Mouse (Mus musculus) G1E (cell line): ENCODE measurements around the gene Col25a1. TPM values are rescaled to one million over a fixed set of nuclear protein-coding genes. Genes with fewer than 3 reads are reported as not detected.

Experiments
- ATAC-seq: 2 replicates; pipeline ENCODE4 v1.8.0; 2016; ENCODE audit warnings: mild to moderate bottlenecking; ENCODE audit not compliant: insufficient number of reproducible peaks, poor library complexity, low FRiP score, severe bottlenecking; ENCODE audit errors: extremely low read depth
- DNase-seq: peaks from one replicate; pipeline ENCODE4 v3.0.0; 2012; ENCODE audit warnings: low spot score
- H3K27me3 ChIP-seq: 2 replicates; pipeline ENCODE4 v1.6.1; 2012; ENCODE audit warnings: mild to moderate bottlenecking, low read length, inconsistent platforms; ENCODE audit not compliant: insufficient read depth
- H3K36me3 ChIP-seq: replicated peaks from 2 replicates; pipeline ENCODE3; 2012; ENCODE audit warnings: mild to moderate bottlenecking, inconsistent platforms
- H3K4me1 ChIP-seq: 2 replicates; pipeline ENCODE4 v1.6.1; 2012; ENCODE audit warnings: low read depth, low read length, inconsistent platforms, mixed read lengths; ENCODE audit not compliant: insufficient read depth
- H3K4me3 ChIP-seq: 2 replicates; pipeline ENCODE4 v1.5.1; 2012; ENCODE audit warnings: low read depth, mild to moderate bottlenecking, inconsistent platforms, low read length, moderate library complexity, mixed read lengths
- H3K9me3 ChIP-seq: replicated peaks from 2 replicates; pipeline ENCODE4 v1.6.1; 2012; ENCODE audit warnings: inconsistent platforms
- CTCF ChIP-seq: IDR thresholded peaks from 2 replicates; pipeline ENCODE4 v1.5.1; 2012; ENCODE audit warnings: low read depth, low read length, inconsistent platforms, mixed read lengths
- GATA1 ChIP-seq: IDR thresholded peaks from 2 replicates; pipeline ENCODE4 v1.6.1; 2012; ENCODE audit warnings: borderline replicate concordance, low read length, inconsistent platforms, mixed read lengths
- GATA2 ChIP-seq: IDR thresholded peaks from 2 replicates; pipeline ENCODE4 v1.6.1; 2012; ENCODE audit warnings: low read depth, low read length, inconsistent platforms, borderline replicate concordance
- POLR2AphosphoS5 ChIP-seq: IDR thresholded peaks from 2 replicates; pipeline ENCODE4 v1.6.1; 2012; ENCODE audit warnings: low read depth, low read length, inconsistent platforms; ENCODE audit not compliant: insufficient replicate concordance
- TAL1 ChIP-seq: conservative IDR thresholded peaks from 2 replicates; pipeline ENCODE4 v1.6.1; 2012; ENCODE audit warnings: low read depth, low read length, inconsistent platforms, mixed read lengths
- polyA plus RNA-seq: library from polyadenylated mRNA; stranded (reverse); fragments of >175 nt; gene quantifications from 2 replicates; pipeline ENCODE4 v1.2.3, GENCODE M21; 2012
- total RNA-seq, 2 experiments: library from RNA; stranded (forward) in 1 of 2; stranded (reverse) in 1 of 2; fragments of 200-1000 nt in 1 of 2; fragments of >200 nt in 1 of 2; fragmentation: Nextera tagmentation in 1 of 2; gene quantifications; 2 replicates each; pipeline ENCODE4 v1.2.3; 2014 to 2017

The Col25a1 gene
- total and polyA plus RNA-seq, 3 experiments: 0.22 TPM; not detected in 2

DNA sequence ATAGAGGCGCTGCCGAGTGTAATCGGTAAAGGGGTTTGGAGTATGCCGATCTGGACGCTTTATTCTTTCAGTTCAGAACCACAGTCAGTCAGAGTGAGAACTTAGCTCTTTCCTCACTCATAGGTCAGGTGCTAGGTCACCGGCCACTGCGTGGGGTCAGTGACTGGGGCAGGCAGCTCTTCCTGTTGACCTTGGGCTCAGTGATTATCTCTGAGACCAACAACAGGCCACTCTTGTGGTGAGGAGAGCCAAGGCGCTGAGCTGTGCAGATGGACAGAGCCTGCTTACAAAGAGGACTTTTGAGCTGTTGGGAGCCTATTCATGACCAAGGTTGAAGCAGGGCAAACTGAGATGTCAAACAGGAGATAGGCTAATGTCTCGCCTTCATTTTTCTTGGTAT is 174.4 kb downstream of the Col25a1 start:
- Histone ChIP-seq H3K27me3 (no peaks in the 10 kb centered on the region), H3K9me3 (peaks cover 38% of the 10 kb centered on the region), H3K4me1 (no peaks in the 10 kb centered on the region), H3K4me3 (no peak overlapping the region), H3K36me3 (no peaks in the 10 kb centered on the region)
- DNase-seq (no peak), ATAC-seq (no peak)
- TF ChIP-seq TAL1 (no peak), GATA2 (no peak), CTCF (no peak), POLR2AphosphoS5 (no peak), GATA1 (no peak)

DNA sequence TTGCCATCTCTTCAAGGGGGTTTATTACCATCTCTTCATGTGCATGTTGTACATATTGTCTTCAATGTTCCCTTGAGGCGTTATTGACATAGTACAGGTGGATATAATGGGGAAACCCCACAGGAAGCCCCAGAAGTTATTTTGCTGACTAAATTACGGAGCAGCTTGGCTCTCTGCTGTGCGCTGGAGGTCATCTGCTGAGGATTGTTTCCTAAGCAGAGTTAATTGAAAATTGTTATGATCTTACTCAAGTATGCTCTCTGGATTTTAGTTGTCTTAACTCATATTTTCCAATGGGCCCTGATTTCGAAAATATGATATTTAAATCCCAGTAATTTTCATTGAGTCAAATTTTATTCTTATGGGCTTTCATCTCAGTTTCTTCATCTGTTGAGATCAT is 178.0 kb downstream of the Col25a1 start:
- no peak overlapping the region for H3K4me3 ChIP-seq
- TF ChIP-seq TAL1 (no peak), GATA2 (no peak), CTCF (no peak)
- H3K36me3 ChIP-seq: no peaks in the 10 kb centered on the region
- H3K9me3 ChIP-seq: peaks cover 31% of the 10 kb centered on the region
- DNase-seq (no peak), ATAC-seq (no peak)
- no peaks in the 10 kb centered on the region for H3K4me1 ChIP-seq
- H3K27me3 ChIP-seq: no peaks in the 10 kb centered on the region

- TF ChIP-seq GATA2 (no peak), GATA1 (no peak), POLR2AphosphoS5 (no peak)
- Histone ChIP-seq H3K4me3 (no peak overlapping the region), H3K9me3 (peaks cover 30% of the 10 kb centered on the region), H3K36me3 (no peaks in the 10 kb centered on the region), H3K4me1 (no peaks in the 10 kb centered on the region), H3K27me3 (no peaks in the 10 kb centered on the region)
- ATAC-seq (no peak), DNase-seq (no peak)
Measured at GRCm38 (mm10) chr3:130310694-130311305, 179.5 kb downstream of the Col25a1 start.

- no peaks in the 10 kb centered on the region for H3K27me3 ChIP-seq
- H3K9me3 ChIP-seq: peaks cover 32% of the 10 kb centered on the region
- no peaks in the 10 kb centered on the region for H3K4me1 ChIP-seq
- ATAC-seq: no peak
- DNase-seq: no peak
- no peak overlapping the region for H3K4me3 ChIP-seq
- H3K36me3 ChIP-seq: no peaks in the 10 kb centered on the region
- no peak for TF ChIP-seq POLR2AphosphoS5
- no peak for TF ChIP-seq GATA2
- no peak for TF ChIP-seq TAL1
- TF ChIP-seq GATA1: no peak
- TF ChIP-seq CTCF: no peak
Measured at GRCm38 (mm10) chr3:130313246-130313645, 181.9 kb downstream of the Col25a1 start.

DNA sequence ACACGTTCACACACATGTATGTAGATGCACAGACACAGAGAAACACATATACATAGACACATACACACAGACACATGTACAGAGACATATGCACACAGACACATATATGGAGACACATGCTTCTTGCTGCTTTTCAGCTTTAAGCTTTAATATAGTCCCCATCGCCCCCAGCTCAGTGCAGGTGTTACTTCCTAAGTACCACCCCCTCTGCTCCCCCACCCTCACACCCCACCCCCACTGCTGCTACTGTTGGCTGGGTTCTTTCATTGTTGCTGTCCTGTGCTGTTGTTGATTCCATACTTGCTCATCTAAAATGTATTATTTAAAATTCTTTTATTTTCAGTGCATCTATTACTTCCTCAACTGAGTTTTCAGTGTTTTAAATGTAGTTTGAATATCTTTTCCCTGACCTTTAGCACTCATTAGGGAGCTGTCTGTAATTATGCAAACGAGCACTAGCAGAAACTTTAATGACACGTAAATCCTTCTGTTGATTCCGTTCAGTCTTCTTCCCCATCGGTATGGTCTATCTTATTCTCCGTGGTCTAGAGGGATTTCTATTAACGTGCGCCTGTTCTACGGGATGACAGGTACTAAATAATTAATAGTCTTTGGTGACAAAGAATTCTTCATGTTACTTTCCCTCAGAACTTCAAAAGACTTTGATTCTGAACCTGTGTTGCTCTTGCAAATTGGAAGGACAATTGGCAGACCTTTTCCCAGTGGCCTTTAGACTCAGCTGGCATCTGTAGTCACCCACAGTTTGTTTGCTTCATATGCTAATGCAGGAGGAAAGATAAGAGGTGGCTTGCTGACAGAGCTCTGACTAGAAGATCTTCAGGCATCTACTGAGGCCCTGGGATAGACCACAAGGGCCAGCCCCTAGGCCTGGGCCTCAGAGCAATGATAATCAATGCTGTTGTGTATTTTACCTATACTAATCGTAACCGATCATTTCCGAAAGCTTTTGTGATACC is 196.0 kb downstream of the Col25a1 start:
- no peak overlapping the region for H3K4me3 ChIP-seq
- no peaks in the 10 kb centered on the region for H3K36me3 ChIP-seq
- H3K9me3 ChIP-seq: peaks cover 34% of the 10 kb centered on the region
- ATAC-seq: no peak
- TF ChIP-seq CTCF: no peak
- TF ChIP-seq GATA2: no peak
- no peak for TF ChIP-seq GATA1
- no peak for TF ChIP-seq POLR2AphosphoS5
- TF ChIP-seq TAL1: no peak
- H3K27me3 ChIP-seq: no peaks in the 10 kb centered on the region
- DNase-seq: no peak
- no peaks in the 10 kb centered on the region for H3K4me1 ChIP-seq

DNA sequence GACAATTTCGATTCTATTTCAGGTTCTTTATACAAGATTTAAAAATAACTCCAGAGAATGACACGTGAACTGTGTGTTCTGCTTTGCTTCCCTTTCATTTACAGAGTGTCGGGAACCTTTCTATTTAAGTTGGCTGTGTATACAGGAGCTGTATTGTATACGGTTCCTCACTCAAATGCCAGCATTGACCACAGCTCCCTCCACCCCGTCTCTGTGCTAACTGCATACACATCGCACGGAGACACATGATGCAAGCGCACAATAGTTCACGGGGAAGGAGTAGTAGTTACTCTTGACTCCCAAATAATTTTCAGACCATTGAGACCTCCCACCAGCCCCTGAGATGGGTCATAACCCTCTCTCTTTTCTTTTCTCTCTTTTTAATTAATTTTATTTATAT is 197.6 kb downstream of the Col25a1 start:
- Histone ChIP-seq H3K4me3 (no peak overlapping the region), H3K4me1 (no peaks in the 10 kb centered on the region), H3K36me3 (no peaks in the 10 kb centered on the region), H3K27me3 (no peaks in the 10 kb centered on the region), H3K9me3 (peaks cover 18% of the 10 kb centered on the region)
- ATAC-seq (no peak), DNase-seq (no peak)
- TF ChIP-seq GATA2 (no peak), CTCF (no peak), POLR2AphosphoS5 (no peak)
